Mouse (Mus musculus) thymus, adult 2 months (tissue): Measurements from ENCODE around the gene Eya4. TPM values are rescaled to one million over a fixed set of nuclear protein-coding genes. Genes with fewer than 3 reads are reported as not detected.

Source experiments
- DNase-seq: peaks from one replicate; pipeline ENCODE4 v3.0.0; 2021
- H3K27ac ChIP-seq: fragments of 200-500 bp; 2 replicates; pipeline ENCODE4 v1.5.1; 2012; ENCODE audit warnings: low read length, control low read depth; ENCODE audit not compliant: control insufficient read depth, insufficient read depth
- H3K27me3 ChIP-seq: fragments of 200-500 bp; 2 replicates; pipeline ENCODE4 v1.6.1; 2012; ENCODE audit warnings: mild to moderate bottlenecking, low read length, moderate library complexity, mixed read lengths; ENCODE audit not compliant: control insufficient read depth, insufficient read depth
- H3K36me3 ChIP-seq: fragments of 200-500 bp; 2 replicates; pipeline ENCODE4 v1.6.1; 2012; ENCODE audit warnings: mild to moderate bottlenecking, low read length, moderate library complexity; ENCODE audit not compliant: control insufficient read depth, insufficient read depth
- H3K4me1 ChIP-seq: fragments of 200-500 bp; replicated peaks from 2 replicates; pipeline ENCODE4 v1.6.1; 2012; ENCODE audit warnings: low read length; ENCODE audit not compliant: control insufficient read depth, insufficient read depth
- H3K4me3 ChIP-seq: fragments of 200-500 bp; 2 replicates; pipeline ENCODE4 v1.5.1; 2012; ENCODE audit warnings: mild to moderate bottlenecking, low read length, control low read depth, moderate library complexity; ENCODE audit not compliant: control insufficient read depth, insufficient read depth
- CTCF ChIP-seq: fragments of 200-500 bp; IDR thresholded peaks from 2 replicates; pipeline ENCODE4 v1.5.1; 2012; ENCODE audit warnings: mild to moderate bottlenecking, control low read depth, low read length, moderate library complexity, borderline replicate concordance; ENCODE audit not compliant: control insufficient read depth, poor library complexity, insufficient read depth; ENCODE audit errors: extremely low read depth
- POLR2A ChIP-seq: fragments of 200-500 bp; IDR thresholded peaks from 2 replicates; pipeline ENCODE4 v1.6.1; 2012; ENCODE audit warnings: mild to moderate bottlenecking, low read length, control low read depth, moderate library complexity; ENCODE audit not compliant: control insufficient read depth, poor library complexity, insufficient read depth; ENCODE audit errors: extremely low read depth
- WGBS: fragments of 180-500 bp; shearing (Covaris S2); methylation state at CpG from one replicate; pipeline ENCODE4 v1.1.7; 2018; 5-methylcytosine and 5-hydroxymethylcytosine counted together
- polyA plus RNA-seq: library from polyadenylated mRNA; depleted of rRNA; stranded (reverse); fragments of >200 nt; gene quantifications from 2 replicates; pipeline ENCODE4 v1.2.3, GENCODE M21; 2012

The Eya4 gene
- polyA plus RNA-seq, 1 experiment, result 3.3 TPM

- no peaks in the 10 kb centered on the region for H3K4me1 ChIP-seq
- DNase-seq, result peak; percentile 11
- no peak overlapping the region for H3K4me3 ChIP-seq
- no peak for TF ChIP-seq POLR2A
- TF ChIP-seq CTCF, result no peak
- H3K36me3 ChIP-seq, result no peaks in the 10 kb centered on the region
- 74% methylated on average over 21 of the region's 21 CpGs for WGBS
- no peaks in the 10 kb centered on the region for H3K27me3 ChIP-seq
- no peak overlapping the region for H3K27ac ChIP-seq
Measured at GRCm38 (mm10) chr10:23086352-23087215, 264.0 kb downstream of the Eya4 start.

DNA sequence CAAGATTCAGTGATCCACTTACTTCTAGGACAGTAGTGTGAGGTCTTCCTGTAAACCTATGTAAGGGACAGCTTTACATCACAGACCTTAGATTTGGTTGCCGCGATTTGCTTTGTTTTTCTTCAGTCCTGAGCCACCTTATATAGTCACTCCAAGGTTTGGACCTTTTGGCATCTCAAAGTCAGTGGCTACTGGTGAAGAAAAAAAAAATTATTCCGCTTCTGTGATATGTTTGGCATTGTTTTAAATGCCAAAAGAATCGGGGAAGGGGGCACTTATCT, 269.1 kb downstream of the Eya4 start:
- Histone ChIP-seq H3K4me1 (no peaks in the 10 kb centered on the region), H3K27ac (no peak overlapping the region), H3K4me3 (no peak overlapping the region), H3K36me3 (no peaks in the 10 kb centered on the region), H3K27me3 (no peaks in the 10 kb centered on the region)
- no peak for TF ChIP-seq POLR2A
- TF ChIP-seq CTCF, result no peak
- no peak for DNase-seq
- 32% methylated on average over 4 of the region's 4 CpGs for WGBS

DNA sequence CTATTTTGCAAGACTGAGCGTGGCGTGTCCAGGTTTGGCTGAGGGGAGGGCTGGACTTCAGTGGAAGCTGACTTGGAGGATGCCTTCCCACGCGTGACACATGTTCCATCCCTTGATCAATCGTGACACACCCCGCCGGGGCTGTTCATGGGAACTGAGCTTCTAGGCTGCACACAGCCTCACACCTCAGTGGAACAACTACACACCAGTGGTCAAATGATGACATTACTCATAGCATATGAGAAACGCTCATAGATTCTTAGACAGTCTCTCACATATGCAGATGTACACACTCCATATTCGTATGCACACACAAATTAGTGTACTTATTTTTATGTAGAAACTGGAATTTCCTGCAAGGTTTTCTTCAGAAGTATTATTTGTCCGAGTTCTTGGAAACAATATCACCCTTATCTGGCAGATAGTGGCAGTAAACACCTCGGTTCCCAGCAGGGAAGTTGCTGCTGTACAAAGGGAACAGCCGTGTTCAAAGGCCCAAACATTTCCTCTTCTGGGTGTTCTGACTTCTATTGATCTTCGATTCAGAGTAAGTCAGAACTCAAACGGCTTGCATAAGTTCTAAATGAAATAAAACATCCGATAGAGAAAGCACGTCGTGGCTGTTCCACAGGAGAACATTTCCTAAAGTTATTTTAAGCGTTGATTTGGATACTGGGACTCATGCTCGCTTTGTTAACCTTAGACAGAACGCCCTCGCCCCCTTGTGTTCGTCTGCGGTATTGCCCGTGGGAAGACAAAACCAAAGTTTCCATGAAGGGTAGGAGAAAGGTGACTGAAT, 269.6 kb downstream of the Eya4 start:
- Histone ChIP-seq H3K27me3 (no peaks in the 10 kb centered on the region), H3K36me3 (no peaks in the 10 kb centered on the region), H3K27ac (no peak overlapping the region), H3K4me1 (no peaks in the 10 kb centered on the region), H3K4me3 (no peak overlapping the region)
- WGBS, result 38% methylated on average over 24 of the region's 24 CpGs
- peak; percentile 66 for DNase-seq
- TF ChIP-seq POLR2A (no peak), CTCF (no peak)

DNA sequence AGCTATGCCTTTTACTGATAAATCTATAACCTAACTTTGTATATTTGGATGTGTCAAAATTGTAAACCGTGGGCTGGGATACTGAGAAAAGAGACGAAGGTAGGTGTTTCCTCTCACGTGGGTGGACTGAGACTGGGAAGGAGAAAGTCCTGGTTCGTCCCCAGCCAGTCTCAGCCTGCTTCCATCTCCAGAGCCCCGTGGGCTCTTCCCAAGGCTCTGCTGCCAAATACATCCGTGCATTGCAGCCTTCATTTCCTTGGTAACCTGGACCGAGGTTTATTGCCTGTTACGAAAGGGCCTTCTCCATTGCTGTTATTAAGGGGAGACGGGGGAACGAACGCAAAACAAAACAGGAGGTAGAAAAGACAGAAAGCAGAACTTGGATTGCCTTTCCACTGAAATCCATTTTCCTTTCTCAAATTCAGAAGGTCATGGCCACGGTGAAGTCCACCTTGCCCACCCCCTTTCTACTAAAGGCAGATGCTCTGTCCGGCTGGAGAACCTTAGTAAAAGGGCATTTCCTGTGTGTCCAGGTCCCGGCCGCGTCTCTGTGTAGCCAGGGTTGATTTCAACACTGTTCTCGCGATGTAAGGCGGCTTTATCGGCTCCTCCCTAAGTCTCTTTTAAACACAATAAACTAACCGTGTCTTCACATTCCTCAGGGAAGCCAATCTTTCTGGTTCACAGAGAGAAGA, 273.7 kb downstream of the Eya4 start:
- H3K27ac ChIP-seq, result no peak overlapping the region
- no peak for DNase-seq
- no peaks in the 10 kb centered on the region for H3K27me3 ChIP-seq
- no peaks in the 10 kb centered on the region for H3K4me1 ChIP-seq
- 48% methylated on average over 21 of the region's 21 CpGs for WGBS
- TF ChIP-seq CTCF, result no peak
- TF ChIP-seq POLR2A, result no peak
- no peak overlapping the region for H3K4me3 ChIP-seq
- no peaks in the 10 kb centered on the region for H3K36me3 ChIP-seq

DNA sequence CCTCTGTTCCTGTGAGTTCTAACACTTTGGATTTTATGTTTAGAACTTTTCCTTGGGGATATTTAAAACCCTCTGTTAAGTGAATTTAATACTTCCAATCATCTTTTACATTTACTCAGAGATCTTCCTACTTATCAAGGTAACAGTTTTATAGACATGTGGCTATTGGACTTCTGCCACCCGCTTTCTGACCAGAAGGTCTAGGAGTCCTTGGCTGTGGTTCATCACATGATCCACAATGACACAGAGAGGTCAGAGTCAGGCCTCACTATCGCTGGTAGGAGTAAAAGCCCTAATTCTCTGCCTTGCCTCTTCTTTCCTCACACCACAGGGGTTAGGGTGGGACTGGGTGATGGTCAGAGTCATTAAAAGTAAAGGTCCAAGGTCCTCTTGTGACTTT, 277.2 kb downstream of the Eya4 start:
- Histone ChIP-seq H3K36me3 (no peaks in the 10 kb centered on the region), H3K4me1 (no peaks in the 10 kb centered on the region), H3K4me3 (no peak overlapping the region), H3K27ac (no peak overlapping the region), H3K27me3 (no peaks in the 10 kb centered on the region)
- DNase-seq, result no peak
- TF ChIP-seq CTCF, result no peak
- TF ChIP-seq POLR2A, result no peak
- 79% methylated on average over 2 of the region's 2 CpGs for WGBS

GRCm38 (mm10) chr10:23063637-23064036, 286.9 kb downstream of the Eya4 start:
- WGBS, result 64% methylated on average over 6 of the region's 6 CpGs
- TF ChIP-seq CTCF (no peak), POLR2A (no peak)
- Histone ChIP-seq H3K27me3 (no peaks in the 10 kb centered on the region), H3K4me3 (no peak overlapping the region), H3K4me1 (no peaks in the 10 kb centered on the region), H3K36me3 (no peaks in the 10 kb centered on the region), H3K27ac (no peak overlapping the region)
- no peak for DNase-seq
